Mouse (Mus musculus) c-Kit-negative CD71-positive TER-119-positive erythroid progenitor cells, embryonic 14.5 days (primary cell): ENCODE results near the gene Ceacam1.
A peak's percentile ranks its signal among the peaks of the same experiment; 100 is the strongest.
"Not testable (repeated sequence)": the region's sequence is repeated elsewhere in the genome, so short reads cannot be mapped to it uniquely, and the experiment has no call there.

Experiments
- DNase-seq: peaks from one replicate; pipeline ENCODE4 v3.0.0-alpha.2; 2013; ENCODE audit warnings: low read depth, low spot score

Gene Ceacam1

DNA sequence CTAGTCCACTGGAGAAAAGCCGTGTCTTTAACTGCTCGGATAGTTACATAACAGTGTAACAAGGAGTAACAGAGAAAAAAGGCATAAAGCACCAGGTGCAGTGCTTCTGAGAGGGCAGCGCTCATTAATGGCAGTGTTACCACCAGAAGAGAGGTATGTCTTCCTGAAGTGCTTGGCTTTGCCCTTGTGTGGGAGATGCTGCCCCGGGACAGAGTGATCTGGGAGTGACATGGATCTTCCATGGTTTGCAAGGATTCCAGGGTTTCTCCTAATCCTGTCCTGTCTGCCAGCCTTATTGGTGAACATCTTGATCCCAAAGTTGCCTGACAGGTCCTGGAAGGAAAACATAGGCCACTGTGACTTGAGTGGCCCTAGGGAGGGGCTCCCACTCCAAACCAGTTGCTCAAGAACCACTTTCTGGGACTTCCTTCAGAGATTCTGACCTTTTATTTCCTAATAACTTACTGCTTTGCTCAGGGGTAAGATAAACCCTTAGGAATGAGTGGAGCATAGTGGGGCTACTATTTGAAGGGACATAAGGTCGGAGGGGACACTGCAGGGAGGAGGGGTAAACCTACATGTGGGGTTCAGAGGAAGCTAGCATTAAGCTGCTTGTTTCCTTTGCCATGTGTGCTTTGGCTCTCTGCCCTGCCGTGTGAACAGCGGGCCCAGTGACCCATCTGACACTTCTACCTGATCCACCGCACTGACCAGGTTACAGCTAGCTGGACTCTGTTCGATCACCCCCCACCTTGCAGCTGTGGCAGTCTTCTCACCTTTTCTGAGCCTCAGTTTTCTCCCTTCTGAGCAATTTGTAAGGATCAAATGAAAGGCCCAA is 37.2 kb downstream of the Ceacam1 start:
- DNase-seq, result no peak

DNA sequence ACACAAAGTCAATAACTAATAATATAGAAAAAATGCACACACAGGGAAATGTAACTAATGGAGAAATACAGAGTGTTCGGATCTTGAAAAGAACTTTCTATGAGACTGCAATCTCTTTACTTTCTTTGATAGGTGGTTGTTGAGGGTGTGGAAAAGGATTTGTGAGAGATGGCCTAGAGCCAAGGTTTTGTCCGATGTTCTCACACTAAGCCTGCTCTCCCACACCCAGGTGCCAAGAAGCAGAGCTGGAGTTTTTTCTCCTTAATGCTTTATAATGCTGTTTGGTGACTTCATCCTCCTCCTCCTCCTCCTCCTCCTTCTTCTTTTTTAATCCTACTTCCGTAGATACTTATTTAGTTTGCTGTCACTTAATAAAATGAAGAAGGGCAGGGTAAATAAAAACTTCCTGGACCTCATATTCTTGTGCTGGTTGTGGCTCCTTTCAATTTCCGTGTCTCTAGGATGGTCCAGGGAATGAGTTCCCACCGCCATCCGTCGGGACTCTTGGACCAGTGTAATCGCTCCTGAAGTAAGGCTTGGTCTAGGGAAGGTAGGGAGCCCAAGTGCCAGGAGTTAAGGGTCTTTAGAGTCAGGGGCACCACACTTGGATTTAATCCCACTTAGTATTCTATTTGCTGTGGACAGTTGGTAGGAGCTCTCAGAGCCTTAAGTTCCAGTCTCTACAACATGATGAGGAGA is 38.1 kb downstream of the Ceacam1 start:
- DNase-seq, result no peak

DNA sequence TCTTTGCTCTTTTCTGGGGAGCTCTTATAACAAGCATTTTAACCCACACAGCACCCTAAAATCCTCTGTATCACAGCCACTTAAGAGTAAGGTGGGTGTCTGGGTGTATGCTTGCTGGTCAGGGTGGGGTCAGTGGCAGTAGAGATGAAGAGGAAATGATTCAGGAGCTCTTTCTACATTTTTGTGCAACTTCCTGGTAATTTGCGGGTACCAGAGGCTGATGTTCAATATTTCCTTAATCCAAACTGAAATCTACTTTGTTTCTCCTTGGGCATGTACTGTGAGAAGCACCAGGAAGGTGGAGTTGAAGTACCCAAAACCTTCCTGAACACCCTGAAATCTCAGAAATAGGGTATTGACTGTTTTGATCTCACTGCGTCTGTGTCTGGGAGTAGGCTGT is 40.7 kb downstream of the Ceacam1 start:
- DNase-seq, result no peak

DNA sequence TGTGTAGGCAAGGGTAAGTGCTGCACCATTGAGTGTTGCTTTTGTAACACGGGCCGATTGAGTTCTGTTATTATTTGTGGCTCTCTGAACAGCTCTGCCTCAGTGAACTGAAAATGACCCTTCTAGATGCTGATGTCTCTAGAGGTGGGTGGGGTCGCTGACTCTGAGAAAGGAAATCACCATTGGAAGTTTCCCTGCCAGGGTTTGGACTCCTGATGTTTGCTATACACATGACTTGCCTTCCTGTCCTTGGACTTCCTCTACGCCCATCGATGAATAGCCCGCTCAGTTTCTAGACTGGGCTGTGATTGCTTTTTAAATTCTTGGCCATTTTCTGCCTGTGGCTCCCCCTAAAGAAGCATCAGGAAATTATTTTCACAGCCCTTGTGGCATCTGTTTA is 41.2 kb downstream of the Ceacam1 start:
- no peak for DNase-seq

DNA sequence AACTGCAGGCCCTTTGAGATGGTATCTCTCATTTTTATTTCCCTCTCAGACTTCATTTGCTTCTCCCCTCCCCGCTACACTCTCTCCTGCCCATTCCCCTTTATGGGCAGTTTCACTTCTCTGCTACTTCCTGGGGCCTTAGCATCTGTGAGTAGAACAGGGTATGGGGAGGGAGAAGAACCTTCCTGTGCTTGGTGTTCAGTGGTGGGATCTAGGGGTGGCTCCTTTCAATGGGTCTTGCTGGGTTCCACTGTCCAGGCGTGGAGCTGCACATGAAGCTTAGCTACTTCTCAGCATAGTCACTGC is 41.9 kb downstream of the Ceacam1 start:
- DNase-seq, result no peak

DNA sequence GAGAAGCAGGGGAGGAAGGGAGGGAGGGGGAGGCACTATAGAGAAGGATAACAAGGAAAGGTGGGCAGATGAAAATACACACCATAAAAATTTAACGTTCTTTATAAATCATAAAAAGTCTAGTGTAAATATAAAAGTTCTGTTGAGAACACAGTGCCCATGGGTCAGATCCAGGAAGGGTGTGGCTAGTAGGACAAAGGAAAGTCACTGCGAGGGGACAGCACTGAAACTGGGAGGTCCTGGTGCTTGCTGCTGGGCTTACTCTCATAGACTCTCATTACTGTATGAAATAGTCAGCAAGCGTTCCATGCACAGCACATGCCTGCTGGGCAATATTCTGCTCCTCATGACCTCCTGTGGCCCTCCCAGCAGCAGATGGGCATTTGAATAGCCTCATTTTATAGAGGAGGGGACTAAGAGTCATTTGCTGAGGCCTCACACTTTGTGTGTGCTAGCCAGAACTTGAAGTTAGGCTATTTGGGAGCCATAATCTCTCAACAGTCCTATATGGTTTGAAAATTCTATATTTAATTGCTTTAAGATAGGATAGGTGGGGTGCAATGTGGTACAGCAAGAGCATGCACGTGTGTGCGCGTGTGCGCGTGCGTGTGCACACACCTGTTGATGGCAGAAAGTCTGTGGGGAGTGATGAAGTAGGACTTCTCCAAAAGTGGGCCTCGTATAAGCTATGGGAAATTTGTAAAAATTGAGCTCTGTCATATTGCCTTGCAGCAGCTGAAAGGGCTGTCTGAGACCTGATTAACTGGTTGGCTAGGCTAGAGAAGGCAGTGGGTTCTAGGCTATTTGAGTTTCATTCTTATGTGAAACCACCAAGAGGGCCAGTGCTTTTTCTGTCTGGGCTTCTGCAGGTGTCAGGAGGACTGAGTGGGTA is 42.5 kb downstream of the Ceacam1 start:
- DNase-seq, result no peak

DNA sequence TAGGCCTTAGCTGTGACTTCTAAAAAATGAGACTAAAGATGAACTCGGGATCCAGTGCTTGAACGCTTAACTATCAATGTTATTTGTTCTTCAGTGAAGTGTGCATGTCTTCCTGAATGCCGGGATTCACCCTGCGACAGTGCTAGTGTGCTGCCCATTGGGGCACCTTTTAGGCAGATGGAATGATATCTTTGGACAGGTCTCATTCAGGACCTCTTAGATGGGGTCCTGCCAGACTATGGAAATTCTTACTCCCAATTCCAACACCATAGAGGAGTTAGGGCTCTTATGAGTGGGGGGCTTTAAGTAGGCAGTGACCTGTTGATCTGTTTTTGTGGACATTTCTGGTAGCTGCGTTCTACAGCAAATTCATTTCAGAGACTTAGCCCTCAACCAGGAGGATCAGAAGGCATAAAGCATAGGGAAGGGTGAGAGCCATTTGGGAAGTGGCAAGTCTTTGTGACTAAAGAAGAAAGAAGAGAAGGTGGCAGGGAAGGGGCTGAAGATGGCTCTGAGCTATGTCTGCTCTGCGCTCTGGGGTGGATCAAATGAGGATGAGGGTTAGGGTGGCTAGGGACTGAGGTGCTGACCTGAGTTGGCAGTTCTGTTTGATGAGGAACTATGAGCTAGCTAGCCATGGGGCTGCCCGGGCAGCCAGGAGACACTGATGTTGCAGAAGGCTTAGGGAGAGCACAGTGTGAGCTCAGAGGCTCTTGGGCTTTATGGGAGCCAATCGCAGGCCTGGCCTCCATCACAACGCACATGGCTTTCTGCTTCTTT is 43.4 kb downstream of the Ceacam1 start:
- DNase-seq, result no peak

DNA sequence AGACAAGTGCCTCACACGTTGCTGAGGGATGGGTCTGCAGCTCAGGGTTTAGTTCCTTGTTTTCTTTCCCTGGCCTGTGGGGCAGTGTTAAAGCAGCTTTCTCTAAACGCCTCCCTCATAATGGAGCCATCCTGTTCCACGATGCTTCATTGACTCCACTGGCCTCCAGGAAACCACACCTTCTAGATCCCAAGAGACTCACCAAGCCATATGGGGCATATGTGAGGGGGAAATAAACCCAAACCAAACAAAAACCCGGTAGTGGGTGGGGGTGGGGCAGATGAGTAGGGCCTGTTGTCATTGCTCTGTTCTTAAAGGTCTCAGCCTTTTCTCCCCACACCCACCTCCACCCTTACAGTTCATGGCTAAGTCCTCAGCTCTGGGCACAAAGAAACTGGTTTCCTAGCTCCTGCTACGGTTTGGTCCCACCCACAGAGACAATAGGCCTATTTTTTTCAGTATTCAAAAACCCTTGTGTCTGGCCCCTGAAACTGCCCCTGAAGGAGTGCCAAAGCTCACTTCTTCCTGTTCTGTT is 44.3 kb downstream of the Ceacam1 start:
- no peak for DNase-seq

DNA sequence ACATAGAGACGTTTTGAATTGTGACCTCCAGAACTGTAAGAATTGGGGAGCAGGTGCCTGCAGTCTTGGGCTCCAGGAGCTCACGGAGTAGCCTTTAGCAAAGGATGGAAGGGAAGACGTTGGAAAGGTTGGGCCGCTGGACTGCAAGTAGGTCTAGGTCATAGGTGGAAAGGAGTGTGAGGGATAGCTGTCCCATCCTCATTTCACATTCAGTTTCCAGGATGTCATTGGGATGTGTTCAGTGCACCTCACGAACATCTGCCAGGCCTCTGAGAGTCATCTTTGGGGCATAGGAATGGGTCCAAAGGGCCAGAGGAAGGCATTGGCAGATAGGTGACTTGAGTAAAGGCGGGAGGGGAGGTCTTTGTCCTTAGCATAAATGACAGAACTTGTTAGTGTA is 45.0 kb downstream of the Ceacam1 start:
- no peak for DNase-seq

DNA sequence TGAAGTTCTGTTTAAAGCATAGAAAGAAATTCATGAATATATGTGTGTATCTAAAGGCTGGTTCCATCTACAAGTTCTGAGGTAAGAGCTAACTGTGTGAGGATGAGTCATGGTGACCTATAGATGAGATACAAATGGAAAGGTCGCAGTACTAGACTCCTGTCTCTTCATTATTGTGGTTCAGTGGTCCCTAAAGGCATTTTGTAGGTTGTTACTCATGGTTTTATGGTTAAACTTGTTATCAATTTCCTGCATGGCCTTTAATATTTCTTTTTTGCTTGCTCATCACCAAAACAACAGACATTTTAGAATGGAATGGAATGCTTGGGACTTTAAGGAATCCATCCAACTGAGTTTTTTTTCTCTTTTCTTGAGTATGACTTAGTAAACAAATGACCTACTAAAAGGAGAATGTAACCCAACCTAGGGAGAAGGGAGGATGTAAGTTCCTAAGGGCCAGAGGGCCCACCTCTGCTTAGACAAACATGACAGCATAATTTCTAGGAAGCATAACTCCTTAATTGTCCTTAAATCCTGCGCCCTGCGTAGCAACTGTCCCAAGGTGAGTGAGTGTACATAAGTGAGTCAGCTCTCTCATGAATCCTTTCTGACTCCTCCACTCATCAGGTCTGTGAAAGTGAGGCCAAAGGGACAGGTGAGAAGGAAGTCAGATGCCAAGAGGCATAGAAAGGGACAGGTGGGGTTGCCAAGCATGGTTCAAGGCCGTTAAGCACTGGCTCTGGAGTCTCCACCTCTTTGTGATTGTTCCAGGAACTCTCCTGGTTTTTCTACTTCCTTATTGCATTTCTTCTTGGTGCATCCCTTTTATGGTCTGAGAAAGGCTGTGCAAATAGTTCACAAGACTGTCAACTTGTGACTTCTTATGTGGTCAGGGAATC is 47.3 kb downstream of the Ceacam1 start:
- no peak for DNase-seq

DNA sequence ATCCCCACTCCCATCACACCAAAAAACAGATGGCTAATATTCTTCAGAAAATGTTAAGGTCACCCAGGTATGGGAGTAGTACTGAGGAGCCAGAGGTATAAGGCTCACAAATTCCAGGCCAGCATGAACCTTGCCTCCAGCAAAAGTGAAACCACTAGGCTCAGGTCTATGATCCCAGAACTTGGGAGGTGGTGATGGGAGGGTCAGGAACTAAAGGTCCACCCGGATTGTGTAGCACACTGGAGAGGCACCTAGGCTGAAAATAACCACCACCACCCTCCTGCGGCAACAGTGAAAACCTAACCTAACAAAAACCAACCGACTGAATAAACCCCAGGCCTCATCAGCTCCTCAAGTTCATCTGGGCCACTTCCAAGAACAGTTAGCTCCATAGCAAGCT is 49.1 kb downstream of the Ceacam1 start:
- no peak for DNase-seq

DNA sequence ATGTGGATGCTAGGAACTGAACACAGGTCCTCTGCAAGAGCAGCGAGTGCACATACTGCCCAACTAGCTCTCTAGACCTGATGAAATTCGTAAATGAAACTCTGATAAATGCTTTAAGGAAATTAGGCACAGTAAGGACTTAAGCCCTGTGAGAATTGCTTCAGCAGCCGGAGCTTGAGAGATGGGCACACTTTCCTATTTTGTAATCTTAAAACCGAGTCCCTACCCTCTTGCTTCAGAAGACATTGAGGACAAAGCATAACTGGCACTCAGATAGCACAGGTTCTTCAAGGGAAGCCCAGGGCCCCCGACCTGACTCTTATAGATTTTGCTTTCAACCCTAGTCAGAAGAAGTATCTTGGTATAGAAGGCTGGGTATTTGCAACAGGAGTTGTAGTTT is 50.3 kb downstream of the Ceacam1 start:
- no peak for DNase-seq

DNA sequence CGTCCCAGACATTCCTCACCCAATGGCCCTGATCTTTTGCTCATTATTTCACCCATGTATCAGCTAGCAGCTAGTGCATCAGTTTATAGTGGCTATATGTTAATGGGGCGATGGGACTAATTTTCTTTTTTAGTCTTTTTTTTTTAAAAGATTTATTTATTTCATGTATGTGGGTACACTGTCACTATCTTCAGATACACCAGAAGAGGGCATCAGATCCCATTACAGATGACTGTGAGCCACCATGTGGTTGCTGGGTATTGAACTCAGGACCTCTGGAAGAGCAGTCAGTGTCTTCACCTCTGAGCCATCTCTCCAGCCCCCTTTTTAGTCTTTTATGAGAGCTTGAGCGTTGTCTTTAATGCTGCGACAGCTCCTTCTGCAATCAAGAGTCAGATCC is 51.0 kb downstream of the Ceacam1 start:
- not testable (repeated sequence) for DNase-seq

DNA sequence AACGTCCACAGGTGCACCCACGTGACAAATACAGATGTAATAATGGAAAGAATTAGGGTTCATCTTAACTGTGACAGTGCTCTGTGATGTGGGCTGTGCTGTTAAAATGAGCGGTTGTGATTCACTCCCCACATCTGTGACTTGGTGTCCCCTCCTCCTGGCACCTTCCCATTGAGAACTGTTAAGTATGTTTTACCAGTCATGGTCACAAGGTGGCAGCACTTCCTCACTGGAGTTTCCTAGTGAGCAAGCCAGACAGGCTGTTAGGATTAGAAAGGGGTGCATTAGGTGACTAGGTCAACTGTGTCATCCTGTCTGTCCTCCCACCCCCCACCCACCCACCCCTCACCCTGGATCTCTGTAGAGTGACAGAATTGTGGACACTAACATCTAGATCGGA is 53.0 kb downstream of the Ceacam1 start:
- peak; percentile 41 for DNase-seq

DNA sequence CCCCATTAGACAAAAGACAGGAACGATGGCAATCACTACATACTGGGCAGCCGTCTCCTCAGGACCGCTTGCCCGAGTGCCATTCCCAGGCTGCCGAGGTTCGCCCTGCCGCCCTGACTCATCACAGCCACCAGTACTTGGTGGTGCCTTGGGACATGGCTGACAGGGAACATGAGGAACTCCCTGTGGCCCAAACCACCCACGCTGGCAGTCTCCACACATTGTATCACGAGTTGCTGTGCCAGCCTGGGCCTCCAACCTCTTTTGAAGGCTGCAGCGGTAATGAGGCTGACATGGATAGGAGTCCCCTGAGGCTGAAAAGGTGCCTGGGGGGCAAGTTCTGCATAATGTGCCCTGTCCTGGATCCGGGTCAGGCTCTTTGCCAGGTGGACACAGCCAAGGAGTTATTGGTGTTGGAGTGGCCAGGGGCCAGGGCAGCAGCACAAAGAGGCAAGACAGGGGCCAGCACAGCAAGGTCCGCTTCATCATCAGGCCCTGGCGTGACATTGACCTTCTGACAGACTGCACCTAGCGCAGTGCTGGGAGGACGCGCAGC is 55.0 kb downstream of the Ceacam1 start:
- no peak for DNase-seq

DNA sequence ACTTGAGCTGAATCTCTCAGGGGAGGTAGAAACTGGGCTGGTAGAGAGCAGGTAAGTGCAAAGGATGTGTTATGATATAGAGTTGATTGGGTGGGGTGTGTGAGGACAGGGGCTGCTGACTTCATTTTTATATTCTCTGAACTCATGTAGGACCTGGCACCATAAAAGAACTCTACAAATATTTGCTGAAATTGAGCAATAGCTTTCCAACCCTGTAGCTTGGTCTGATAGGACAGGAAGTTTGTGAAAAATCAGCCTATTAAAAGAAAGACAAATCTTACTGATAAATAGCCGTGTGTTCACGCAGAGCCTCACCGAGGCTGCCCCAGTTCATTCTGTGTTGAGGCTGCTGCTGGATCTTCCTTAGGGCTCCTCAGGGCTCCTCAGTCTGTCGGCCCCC is 57.5 kb downstream of the Ceacam1 start:
- DNase-seq, result no peak

DNA sequence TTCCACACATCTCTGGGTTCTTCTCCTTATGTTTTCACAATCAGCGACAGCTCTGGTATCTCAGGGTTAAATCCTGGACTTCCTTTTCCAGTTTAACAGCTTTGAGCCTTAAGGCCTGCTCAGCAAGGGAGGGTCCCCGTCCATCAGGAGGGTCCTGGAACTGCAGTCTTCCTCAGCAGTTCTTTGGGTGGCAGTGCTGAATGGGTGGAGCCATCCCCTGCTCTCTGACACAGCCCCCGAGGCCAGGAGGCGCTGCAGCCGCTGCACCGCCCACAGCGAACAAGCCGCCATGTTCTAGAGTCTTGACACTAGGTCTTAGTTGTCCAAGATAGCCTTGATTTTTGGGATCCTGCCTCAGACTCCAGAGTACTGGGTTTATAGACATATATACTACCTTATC is 57.9 kb downstream of the Ceacam1 start:
- DNase-seq, result no peak

DNA sequence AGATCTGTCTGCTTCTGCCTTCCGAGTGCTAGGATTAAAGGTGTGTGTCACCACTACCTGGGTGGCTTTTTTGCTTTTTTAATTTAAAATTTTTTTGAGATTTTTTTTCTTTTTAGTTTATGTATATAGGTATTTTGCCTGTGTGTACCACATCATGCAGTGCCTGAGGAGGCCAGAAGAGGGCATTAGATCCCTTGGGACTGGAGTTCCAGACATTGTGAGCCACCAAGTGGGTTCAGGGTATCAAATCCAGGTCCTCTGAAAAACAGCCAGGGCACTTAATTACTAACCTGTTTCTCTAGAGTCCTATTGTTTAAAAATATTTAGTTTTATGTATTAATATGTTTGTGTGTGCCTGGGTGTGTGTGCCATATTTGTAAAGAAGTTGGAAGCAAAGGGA is 59.8 kb downstream of the Ceacam1 start:
- no peak for DNase-seq

DNA sequence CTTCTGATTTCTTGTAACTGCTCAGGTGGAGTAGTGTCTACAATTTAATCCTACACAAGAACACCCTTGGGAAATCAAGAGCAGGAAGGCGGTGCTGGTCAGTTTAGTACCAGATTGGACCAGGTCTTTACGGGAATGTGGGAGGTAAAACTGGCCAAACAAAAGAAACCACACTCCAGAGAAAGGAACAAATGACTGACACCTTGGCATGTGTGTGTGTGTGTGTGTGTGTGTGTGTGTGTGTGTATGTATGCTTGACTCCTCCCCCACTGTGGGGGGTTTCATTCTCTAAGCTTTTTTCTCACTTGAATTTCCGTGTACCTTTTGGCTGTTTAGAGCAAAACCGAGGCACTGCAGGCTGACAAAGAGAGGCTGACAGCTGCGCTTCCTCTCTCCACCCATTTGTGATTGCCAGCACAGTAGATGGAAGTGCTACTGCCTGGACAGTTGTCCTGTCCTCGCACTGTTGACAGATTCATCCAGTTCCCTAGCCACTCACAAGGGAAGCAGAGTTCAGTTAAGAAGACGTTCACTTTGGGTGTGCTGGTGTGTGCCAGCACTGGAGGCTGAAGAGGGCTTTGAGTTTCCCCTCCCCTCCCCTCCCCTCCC is 64.5 kb downstream of the Ceacam1 start, which contains the start of gene Cxcl17:
Cxcl17 (minus strand) TSS at position 54 of the 609 bp plus-strand sequence.
- DNase-seq, result no peak
